Mouse (Mus musculus): ENCODE data around the gene Zfand3. TPM values are rescaled to one million over a fixed set of nuclear protein-coding genes. Genes with fewer than 3 reads are reported as not detected.

The Zfand3 gene
- total RNA-seq, 2 experiments from 2014 or later: 113 to 117 TPM

DNA sequence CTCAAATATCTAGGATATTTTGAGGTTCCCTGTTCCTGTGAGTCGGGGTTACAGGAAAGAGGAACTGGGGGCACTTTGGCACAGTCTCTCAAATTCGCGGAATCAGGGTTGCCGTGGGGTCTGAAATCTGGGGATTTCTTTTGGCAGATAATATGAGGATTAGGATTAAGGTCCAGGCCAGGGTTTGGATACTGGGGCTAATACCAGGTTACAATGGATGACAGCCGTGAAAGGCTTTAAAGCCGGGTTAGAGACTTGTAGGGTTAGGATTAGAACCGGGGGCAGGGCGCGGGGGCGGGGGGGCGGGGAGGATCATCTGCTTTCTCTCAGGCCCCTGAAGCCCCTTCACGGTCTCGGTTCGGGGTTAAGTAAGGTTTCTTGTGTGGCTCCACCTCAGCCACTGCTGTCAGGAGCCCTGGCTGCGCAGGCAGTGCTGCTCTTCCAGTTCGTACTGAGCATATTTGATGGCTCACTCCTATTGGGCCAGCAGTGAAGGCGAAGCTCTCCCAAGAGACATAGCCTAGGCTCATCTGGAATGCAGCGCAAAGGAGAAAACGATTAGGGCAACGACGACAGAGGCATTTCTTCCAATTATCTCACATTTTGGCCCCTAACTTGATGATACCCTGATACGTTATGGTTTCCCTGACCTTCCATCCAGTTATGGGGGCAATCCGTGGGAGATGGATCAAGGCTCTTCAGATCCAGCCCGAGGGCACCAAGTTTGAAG, 5.8 kb upstream of the Zfand3 start:
- DNase-seq: no peak

DNA sequence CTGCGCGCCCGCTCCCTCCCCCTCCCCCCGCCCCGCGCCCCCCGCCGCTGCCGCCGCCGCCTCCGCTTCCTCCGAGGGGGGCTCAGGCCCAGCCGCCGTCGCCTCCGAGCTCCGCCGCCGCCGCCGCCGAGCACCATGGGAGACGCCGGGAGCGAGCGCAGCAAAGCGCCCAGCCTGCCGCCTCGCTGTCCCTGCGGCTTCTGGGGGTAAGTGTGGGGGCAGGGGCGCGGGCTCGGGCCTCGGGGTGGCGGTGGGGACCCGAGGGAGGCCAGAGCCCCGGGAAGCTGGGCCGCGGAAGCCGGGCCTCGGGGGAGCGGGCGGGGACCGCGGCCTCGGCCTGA, 540 bp downstream of the Zfand3 start:
- no peak for DNase-seq

DNA sequence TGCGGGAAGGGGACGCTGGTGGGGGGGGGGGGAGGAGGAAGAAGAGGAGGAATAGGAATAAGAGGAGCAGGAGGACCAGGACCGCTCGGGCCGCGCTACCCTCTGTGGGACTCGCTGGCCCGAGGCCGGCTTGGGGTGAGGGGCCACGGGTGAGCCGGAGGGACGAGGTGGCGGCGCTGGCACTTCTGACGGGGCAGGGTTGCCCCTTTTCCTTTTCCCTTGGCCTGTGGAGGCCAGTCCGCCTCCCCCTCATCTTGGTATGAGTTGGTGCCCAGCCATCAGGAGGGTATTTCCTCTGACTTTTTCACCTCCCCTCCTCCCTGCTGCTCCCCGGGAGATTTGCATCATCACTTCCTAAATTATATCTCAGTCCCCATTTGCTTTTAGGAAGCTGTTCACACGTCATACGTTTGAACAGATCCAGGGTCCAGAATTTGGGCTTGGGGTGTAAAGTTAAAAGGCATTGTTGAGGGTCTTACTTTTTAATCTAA, 963 bp downstream of the Zfand3 start:
- DNase-seq: peak in 1 of 2 experiments; percentile 25

DNA sequence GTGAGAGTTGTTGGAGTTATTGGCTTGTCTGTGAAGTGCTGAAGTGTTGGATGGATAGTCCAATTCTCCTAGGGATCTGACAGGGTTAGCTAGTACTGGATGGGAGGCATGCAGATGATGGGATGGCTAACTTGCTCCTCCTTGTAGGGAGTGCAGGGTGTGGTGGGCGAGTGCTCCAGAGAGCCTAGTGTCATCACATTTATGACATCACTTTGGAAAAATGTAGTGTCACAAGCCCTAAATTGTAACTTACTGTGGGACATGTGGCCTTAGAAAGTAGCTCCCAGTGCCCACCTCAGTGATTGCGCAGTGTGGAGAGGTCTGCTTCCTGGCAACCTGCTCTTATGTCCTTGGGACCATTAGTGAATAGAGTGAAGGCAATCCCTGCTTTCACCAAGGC, 2.3 kb downstream of the Zfand3 start:
- no peak for DNase-seq

DNA sequence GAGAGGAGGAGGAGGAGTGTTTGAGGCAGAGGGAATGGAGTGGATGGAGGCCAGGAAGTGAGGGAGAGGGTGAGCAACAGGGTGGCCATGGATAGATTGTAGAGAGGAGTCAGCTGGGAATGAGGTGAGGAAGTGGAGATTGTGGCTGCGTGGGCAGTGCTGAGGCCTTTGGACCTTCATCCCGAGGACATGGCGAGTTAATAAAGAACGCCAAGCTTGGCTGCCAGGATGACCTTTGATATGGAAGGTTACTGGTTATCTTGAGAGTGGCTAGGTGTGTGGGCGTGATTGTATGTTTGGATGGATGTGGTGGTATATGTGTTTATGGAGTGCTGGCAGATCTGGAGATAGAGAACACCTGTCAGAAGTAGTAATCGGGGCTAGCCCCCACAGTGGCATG, 3.4 kb downstream of the Zfand3 start:
- no peak for DNase-seq

DNA sequence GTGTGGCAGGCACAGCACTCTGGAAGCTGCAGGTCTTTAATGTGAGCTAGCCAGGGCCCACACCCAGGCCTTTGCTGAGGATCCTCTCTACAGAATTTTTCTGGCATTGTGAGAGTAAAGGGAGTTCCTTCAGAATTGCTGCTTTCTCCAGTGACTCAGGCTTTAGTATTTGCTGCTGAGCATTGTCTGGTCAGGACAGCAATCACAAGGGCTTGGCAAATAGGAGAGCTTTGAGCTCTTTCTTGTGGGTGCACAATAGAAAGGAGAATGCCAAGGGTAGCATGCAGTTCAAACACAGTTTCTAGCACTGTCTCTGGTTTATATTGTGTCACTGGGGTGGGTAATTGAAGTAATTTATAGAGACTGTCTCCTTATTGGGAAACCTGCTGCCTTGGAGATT, 3.9 kb downstream of the Zfand3 start:
- DNase-seq: no peak

DNA sequence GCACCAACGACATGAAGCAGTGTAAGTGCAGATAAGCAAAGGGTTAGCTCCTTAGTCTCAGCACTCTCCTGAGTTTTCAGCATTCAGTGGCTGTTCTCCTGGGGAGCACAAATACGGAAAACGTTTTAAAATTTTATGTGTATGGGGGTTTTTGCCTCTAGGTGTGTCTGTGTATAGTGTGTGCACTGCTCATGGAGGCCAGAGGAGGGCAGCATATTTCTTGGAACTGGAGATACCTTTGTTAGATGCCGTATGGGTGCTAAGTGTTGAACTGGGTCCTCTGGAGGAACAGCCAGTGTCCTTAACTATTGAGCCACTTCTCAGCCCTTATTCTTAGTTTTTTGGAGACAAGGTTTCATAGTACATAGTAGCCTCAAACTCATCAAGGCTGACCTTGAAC, 10.1 kb downstream of the Zfand3 start:
- no peak for DNase-seq

DNA sequence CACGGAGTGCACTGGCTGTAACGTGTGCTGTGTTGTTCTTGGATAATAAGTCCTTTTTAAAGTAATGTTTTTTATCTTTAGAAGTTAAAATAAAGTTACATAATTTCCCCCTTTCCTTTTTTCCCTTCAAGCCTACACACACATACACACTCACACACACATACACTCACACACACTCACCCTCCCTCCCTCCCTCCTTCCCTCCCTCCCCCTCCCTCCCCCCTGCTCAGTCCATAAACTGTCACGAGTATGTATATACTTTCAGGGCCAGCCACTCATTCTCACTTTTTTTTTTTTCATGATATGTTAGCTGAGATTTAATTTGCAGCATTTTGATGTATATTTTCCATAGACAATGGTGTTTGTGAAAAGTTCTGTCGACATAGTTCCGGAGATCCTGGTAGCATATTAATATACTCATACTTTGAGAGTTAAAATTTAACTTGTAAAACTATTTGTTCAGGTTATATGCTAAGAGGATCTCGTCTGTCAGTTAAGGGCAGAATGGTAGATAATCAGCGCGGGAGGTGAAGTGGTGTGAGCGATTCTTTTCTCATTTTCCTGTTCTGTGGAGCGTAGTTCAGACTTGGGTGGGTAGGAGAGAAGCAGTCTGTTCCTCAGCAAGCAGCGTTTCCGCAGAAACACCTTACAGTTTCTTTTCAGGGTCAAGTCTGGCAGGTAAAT, 14.5 kb downstream of the Zfand3 start:
- DNase-seq: no peak

DNA sequence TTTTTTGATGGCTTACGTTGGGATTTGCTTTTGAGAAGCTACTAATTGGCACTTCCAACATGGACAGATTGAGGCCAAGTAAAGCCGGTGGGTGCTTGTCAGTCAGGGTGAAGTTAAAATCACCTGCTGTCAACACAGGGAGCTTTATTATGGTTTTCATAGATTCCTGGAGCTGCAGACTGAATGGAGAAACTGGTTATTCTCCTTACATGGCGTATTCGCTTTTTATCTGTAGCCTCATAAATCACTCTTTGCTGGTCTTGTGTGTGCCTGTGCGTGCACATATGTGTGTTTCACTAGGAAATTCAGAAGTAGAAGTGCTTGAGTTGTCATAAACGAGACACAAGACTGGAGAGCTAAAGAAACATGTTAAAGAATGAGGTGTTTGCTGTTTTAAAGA, 15.4 kb downstream of the Zfand3 start:
- no peak for DNase-seq

DNA sequence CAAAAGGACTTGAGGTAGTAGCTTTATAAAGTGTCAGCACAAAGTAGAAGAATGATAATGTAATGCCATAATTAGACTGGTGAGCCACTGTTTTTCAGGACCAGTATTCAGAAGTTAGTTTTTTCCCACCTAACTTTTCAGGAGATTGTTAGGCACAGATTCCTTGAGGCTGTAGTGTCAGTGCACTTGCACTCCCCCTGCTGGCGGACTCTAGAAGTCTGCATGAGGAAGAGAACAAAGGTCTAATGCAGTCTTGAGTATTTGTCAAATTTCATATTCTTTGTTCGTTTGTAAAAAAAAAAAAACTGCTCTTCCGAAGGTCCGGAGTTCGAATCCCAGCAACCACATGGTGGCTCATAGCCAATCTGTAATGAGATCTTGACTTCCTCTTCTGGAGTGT, 20.1 kb downstream of the Zfand3 start:
- peak; percentile 51 to 57 for DNase-seq

DNA sequence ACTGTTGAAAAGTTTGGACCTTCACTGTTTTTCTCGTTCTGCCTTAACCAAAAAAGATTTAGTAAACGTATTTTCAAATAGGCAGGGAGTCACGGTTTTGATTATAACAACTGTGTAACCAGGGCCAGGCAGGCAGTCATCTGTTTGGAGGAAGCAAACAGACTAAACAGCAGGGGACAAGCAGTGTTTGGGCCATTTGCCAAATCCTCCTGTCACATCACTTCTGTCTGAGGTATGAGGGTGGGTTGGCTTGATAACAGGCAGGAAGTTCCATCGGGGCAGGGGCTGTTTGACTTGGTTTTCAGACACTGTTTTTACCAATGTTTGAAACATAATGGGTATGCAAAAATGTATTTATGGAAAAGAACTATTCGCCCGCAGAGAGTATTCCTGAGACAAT, 22.1 kb downstream of the Zfand3 start:
- no peak for DNase-seq

DNA sequence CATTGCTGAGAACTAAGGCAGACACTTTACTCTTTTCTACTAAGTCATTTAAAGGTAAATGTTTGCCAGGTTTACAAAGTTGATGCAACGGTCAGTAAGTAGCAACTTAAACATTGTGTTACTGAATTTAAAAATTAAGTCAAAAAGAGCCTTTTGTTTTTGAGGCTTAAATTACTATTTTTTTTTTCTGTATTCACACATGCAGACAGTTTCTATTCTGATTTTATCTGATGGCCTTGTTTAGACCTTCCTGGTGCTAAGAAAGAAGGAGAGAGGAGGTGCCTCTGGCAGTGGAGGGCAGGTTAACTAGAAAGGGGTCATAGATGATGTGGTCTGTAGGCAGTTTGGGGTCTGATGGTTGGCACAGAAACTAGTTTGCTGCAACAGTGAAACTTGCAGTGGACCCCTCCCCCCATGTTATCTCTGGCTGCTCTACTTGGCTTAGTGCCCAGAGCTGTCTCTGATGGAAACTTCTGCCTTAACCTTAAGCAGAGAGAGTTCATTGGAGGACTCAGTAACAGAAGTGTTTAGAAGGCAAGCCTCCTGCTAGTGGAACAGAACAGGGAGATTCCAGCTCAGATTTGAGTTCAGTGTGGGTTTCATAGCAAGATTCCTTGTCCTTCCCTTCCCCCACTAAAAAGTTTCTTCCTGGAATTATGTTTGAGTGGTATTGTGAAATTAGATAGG, 23.0 kb downstream of the Zfand3 start:
- DNase-seq: no peak

DNA sequence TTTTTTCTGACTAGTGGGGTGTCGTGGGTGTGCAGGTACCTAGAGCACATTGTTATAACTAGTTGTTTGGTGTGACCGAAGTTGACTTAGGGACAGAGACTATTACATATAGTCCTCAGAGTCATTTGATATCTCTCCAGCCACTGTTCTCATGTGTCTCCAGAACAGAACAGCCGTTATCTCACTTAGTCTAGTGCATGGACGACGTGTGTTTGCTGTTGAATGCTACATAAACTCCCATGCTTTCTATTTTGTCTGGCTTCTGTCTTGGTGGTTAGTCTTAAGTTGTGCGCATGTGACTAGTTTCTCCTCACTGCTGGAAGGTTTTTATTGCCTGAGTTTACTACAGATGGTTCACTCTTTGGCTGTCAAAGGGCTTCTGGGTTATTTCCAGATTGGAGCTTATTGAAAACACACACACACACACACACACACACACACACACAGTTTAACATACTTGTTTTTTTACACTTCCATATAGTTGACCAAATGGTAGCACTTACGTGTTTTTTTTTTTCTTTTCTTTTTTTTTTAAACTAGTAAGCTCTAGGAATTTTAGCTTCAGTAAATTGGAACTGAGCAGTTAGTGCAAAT, 25.2 kb downstream of the Zfand3 start:
- DNase-seq: no peak

DNA sequence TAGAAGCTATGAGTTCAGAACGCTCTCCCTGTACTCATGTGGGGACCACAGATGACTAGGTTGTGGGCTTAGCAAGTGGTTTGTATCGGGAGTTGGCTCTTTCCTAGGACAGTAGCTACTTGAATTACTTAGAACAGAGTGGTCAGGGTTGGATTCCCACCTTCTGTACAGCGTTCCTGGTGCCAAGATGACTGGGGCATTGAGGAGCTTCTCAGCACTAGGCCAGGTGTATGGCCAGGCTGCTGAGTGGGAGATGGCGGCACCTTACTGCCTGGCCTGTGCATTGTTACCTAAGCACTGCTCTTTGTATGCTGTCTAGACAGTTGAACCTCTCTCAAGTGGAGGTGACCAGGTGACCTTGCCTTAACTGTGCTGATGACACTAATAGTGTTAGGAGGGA, 28.3 kb downstream of the Zfand3 start:
- DNase-seq: no peak

DNA sequence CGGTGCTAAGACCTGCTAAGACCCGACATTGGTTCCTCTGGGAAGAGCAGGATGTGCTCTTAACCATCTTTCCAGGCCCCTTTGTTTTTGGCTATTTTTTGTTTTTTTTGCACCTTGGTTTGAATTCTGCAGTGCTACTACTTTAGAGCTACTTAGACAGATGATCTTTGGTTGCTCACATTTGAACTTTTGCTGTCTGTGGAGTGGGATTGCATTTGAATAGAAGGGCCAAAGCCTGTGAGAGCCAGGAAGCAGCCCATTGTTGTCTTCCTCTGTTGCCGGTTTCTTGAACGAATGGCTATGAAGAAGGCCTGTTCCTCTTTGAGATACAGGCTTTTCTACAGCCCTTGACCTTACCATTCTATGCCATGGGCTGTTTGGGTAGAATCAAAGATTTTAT, 29.5 kb downstream of the Zfand3 start:
- DNase-seq: no peak

DNA sequence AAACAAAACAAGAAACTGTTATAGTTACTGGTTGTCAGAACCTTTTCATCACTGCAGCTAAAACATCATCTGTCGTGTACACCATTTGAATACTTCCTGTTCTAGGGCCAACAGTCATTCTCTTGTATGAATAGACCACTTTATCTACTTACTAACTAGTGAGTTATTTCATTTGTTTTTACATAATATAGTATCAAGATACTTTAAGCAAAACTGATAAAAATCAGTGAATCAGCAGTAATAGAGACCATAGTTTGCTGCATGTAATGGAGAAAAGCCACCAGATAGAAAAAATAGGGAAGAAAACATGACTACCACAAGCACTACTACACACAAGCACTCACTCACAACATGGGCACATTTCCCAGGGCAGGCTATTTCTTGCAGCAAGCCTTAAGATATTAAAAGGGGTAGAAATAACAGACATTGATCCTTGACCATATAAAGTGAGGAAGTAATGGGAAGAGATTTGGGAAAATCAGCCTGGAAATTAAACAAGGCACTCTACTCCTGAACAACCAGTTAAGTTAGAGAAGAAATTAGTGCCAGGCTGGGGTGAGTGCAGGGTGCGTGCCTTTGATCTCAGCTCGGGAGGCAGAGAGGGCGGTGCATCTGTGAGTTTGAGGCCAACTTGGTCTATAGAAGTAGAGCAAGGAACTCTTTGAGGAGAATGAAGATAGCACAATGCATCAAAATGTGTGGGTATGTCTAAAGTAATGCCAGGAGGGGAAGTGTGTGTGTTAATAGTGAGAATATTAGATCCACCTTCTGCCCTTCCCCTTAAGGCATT, 30.9 kb downstream of the Zfand3 start:
- no peak for DNase-seq

DNA sequence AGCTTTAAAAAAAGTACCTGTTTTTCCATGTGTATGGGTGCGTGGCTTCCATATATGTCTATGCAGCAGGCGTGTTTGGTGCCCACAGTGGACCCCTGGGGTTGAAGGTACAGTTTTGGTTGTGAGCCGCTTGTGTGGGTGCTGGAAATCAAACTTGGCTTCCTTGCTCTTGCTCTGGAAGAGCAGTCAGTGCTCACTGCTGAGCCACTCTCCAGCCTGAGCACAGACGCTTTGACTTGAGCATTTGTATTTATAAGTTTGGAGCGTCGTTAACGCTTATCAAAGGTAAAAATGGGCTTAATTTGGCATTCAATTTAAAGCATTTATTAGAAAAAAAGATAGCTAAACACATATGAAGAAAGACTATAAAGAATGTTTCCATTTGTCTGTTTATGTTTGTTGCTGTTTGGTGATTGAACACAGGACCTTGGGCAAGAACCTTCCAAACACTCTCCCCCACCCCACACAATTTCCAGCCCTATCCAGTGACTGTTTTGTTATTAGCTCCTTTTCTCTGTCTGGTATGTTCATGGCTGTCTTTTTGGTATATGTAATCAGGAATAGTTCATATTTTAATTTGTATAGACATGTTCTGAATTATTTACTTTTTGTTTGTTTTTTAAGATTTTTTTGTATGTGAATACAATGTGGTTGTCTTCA, 38.8 kb downstream of the Zfand3 start:
- DNase-seq: no peak

DNA sequence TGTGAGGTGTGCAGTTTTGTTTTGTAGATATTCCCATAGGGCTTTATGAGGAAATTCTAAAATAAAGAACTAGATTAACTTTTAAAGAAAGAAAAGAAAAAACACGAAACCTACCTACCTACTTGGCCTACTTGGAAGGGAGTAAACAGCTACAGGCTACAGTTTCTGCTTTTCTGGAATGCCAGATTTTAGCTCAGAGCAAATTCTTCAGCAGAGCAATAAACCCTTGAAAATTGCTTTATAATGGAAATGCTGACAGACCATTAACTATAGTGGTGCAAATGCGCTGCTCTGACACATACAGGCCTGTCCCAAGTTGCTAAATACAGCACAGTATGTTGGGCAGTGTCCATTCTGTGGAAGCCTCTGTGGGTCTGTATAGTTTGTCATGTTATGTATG, 40.6 kb downstream of the Zfand3 start:
- DNase-seq: no peak

DNA sequence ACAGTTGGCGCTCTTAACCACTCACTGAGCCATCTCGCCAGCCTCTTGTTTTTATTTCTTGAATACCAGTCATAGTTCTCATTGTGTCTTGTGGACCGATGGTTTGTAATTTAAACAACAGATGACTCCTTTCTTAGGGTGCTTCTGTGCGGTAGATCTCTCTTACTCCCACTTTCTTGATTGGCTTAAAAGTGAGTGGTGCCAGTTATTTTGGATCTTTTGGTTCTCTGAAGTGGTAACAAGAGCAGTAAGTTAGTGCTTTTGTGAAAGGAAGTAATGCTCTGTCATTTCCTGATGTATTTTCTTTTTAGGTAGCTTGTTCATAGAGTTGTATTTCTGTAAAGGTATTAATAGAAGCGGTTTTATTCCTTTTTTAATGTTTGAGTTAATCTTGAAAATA, 42.1 kb downstream of the Zfand3 start:
- no peak for DNase-seq

DNA sequence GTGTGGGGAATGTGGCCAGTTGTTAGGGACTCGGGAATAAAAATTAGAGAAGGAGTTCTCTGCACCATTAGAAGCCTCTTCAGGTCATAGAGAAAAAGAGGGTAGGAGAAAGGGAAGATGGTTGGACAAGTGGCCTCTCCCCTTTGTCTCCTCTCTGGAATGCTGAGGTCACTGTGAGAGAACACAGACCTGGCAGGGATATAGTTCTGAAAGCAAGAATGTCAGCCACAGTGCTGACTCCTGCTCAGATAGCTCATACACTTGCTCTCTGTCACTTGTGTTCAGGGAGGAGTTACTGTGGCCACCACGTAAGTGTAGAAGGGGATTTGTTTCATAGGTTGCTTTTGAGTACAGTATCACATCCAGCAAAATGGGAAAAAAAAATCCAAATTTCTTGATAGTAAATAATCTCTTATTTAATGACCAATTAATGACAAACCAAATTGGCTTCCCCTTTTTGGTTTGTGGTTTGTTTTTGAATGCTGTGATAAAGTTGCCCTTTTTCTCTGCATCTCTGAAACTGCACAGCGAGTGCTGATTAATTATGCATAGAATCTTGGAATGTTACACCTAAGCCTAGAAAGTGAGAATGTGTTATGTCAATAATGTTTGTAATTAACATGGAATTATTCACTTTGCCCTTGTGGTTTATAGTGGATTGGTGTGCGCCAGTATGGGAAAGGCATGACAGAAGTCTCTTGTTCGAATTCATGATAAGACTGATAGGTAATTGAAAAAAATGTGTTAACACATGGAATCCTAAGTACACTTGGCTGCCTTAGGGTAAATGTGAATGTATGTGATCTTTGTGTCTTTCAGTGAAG, 47.2 kb downstream of the Zfand3 start:
- DNase-seq: no peak

DNA sequence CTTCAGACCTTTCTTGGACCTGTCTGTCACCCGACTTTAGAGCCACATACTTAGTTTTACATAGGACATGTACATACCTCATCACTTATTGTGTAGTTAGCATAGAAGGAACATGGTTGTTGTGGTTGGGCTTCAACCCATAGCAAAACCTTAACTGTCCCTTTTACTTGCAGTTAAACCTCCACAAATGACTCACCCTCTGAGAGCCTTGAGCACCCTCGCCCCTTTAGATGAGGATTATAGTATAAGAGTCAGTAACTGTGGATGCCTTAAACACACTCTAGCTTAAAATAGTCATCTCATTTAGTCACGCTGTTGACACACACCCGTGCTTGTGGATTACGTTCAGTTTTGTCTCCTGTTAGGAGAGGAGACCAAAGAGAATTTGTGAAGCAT, 47.8 kb downstream of the Zfand3 start:
- DNase-seq: no peak
